Mouse (Mus musculus) intestine, postnatal 0 days (tissue): ENCODE data around the gene Tnpo2. TPM values are rescaled to one million over a fixed set of nuclear protein-coding genes. Genes with fewer than 3 reads are reported as not detected.

Source experiments
- ATAC-seq: fragments of 200-750 bp; cut with Nextera tagmentation; 2 replicates; pipeline ENCODE4 v1.8.0; 2017; ENCODE audit warnings: mild to moderate bottlenecking, moderate TSS enrichment, moderate library complexity
- H3K27ac ChIP-seq: fragments of 300-500 bp; sonication (generic); 2 replicates; pipeline ENCODE4 v1.5.1; 2014; ENCODE audit warnings: mild to moderate bottlenecking, low read depth, low read length, moderate library complexity
- H3K27me3 ChIP-seq: fragments of 300-500 bp; sonication (generic); replicated peaks from 2 replicates; pipeline ENCODE4 v1.6.1; 2014; ENCODE audit warnings: low read length, mixed read lengths; ENCODE audit not compliant: control insufficient read depth, insufficient read depth
- H3K36me3 ChIP-seq: fragments of 300-500 bp; sonication (generic); 2 replicates; pipeline ENCODE4 v1.6.1; 2014; ENCODE audit warnings: mild to moderate bottlenecking, moderate library complexity; ENCODE audit not compliant: control insufficient read depth, insufficient read depth
- H3K4me1 ChIP-seq: fragments of 300-500 bp; sonication (generic); replicated peaks from 2 replicates; pipeline ENCODE4 v1.6.1; 2014; ENCODE audit warnings: antibody characterized with exemption, low read length, mixed read lengths; ENCODE audit not compliant: control insufficient read depth, insufficient read depth
- H3K4me2 ChIP-seq: fragments of 300-500 bp; sonication (generic); replicated peaks from 2 replicates; pipeline ENCODE4 v1.6.1; 2014; ENCODE audit warnings: low read depth, mild to moderate bottlenecking, moderate library complexity
- H3K4me3 ChIP-seq: fragments of 300-500 bp; sonication (generic); 2 replicates; pipeline ENCODE4 v1.5.1; 2014; ENCODE audit warnings: low read depth, low read length
- H3K9ac ChIP-seq: fragments of 300-500 bp; sonication (generic); 2 replicates; pipeline ENCODE4 v1.6.1; 2014; ENCODE audit warnings: mild to moderate bottlenecking, low read depth, low read length
- H3K9me3 ChIP-seq: fragments of 300-500 bp; sonication (generic); 2 replicates; pipeline ENCODE4 v1.6.1; 2016; ENCODE audit warnings: mixed run types; ENCODE audit not compliant: control insufficient read depth
- CTCF ChIP-seq: sonication (generic); IDR thresholded peaks from 2 replicates; pipeline ENCODE4 v1.5.1; 2016; ENCODE audit warnings: low read depth, mild to moderate bottlenecking, control low read depth, antibody characterized with exemption, moderate library complexity
- WGBS: fragments of 180-500 bp; shearing (Covaris S2); extraction: QIAGEN DNeasy Blood & Tissue Kit; methylation state at CpG from one replicate; pipeline ENCODE4 v1.1.7; 2014; 5-methylcytosine and 5-hydroxymethylcytosine counted together
- microRNA-seq: library from miRNA; unstranded; fragments of <30 nt; microRNA quantifications from one replicate; pipeline ENCODE4, GENCODE M21; 2016
- polyA plus RNA-seq: library from polyadenylated mRNA; unstranded; fragments of >200 nt; fragmentation: Nextera tagmentation; extraction: Ambion mirVana; gene quantifications from 2 replicates; pipeline ENCODE4 v1.2.1, GENCODE M21; 2015

The Tnpo2 gene
- polyA plus RNA-seq, 1 experiment from 2014 or later = 9.8 TPM

GRCm38 (mm10) chr8:85096196-85096595 lies 59.5 kb downstream of the Tnpo2 start:
- ATAC-seq = no peak
- Histone ChIP-seq H3K36me3 (peaks cover 66% of the 10 kb centered on the region), H3K27me3 (no peaks in the 10 kb centered on the region), H3K9me3 (no peaks in the 10 kb centered on the region), H3K27ac (no peak overlapping the region), H3K4me1 (no peaks in the 10 kb centered on the region), H3K4me2 (no peak overlapping the region), H3K4me3 (no peak overlapping the region), H3K9ac (no peak overlapping the region)
- TF ChIP-seq CTCF = no peak
- 91% methylated on average over 16 of the region's 16 CpGs for WGBS

- TF ChIP-seq CTCF = no peak
- Histone ChIP-seq H3K9me3 (no peaks in the 10 kb centered on the region), H3K36me3 (peaks cover 60% of the 10 kb centered on the region), H3K9ac (no peak overlapping the region), H3K27me3 (no peaks in the 10 kb centered on the region), H3K4me3 (no peak overlapping the region), H3K4me1 (no peaks in the 10 kb centered on the region), H3K4me2 (no peak overlapping the region), H3K27ac (no peak overlapping the region)
- 84% methylated on average over 4 of the region's 4 CpGs for WGBS
- ATAC-seq = no peak
Observed at GRCm38 (mm10) chr8:85096850-85097249, 60.1 kb downstream of the Tnpo2 start.

GRCm38 (mm10) chr8:85100076-85100665 lies 63.5 kb downstream of the Tnpo2 start:
- Histone ChIP-seq H3K27me3 (no peaks in the 10 kb centered on the region), H3K4me3 (no peak overlapping the region), H3K9ac (no peak overlapping the region), H3K36me3 (peaks cover 29% of the 10 kb centered on the region), H3K4me1 (no peaks in the 10 kb centered on the region), H3K9me3 (no peaks in the 10 kb centered on the region), H3K4me2 (no peak overlapping the region), H3K27ac (no peak overlapping the region)
- no peak for ATAC-seq
- TF ChIP-seq CTCF = no peak
- 87% methylated on average over 4 of the region's 4 CpGs for WGBS

Small RNA genes lying within 50 kb of the gene (microRNA-seq; reads per million reads assigned to microRNA genes)
- not detected for gene Mir7070

Other genes with a start within 250 kb of the Tnpo2 start
- 11.2 and 12.0 TPM in 2 replicates for gene Nfix, start 236.6 kb upstream of the Tnpo2 start, polyA plus RNA-seq
- gene Dand5, start 214.1 kb upstream of the Tnpo2 start, polyA plus RNA-seq = 1.9 and 2.2 TPM in 2 replicates
- 36.3 and 37.6 TPM in 2 replicates for gene Gadd45gip1, start 205.4 kb upstream of the Tnpo2 start, polyA plus RNA-seq
- gene Rad23a, start 196.2 kb upstream of the Tnpo2 start, polyA plus RNA-seq = 67.8 and 74.2 TPM in 2 replicates
- 474 and 507 TPM in 2 replicates for gene Calr, start 190.0 kb upstream of the Tnpo2 start, polyA plus RNA-seq
- gene Farsa, start 179.9 kb upstream of the Tnpo2 start, polyA plus RNA-seq = 27.3 and 28.3 TPM in 2 replicates
- 27.1 and 32.7 TPM in 2 replicates for gene Syce2, start 164.8 kb upstream of the Tnpo2 start, polyA plus RNA-seq
- 15.3 and 15.5 TPM in 2 replicates for gene Gcdh, start 143.0 kb upstream of the Tnpo2 start, polyA plus RNA-seq
- 0.56 and 0.63 TPM in 2 replicates for gene Klf1, start 135.0 kb upstream of the Tnpo2 start, polyA plus RNA-seq
- gene Dnase2a, start 128.4 kb upstream of the Tnpo2 start, polyA plus RNA-seq = 8.9 and 11.0 TPM in 2 replicates
- 1.1 TPM in 2 replicates for gene Mast1, start 99.6 kb upstream of the Tnpo2 start, polyA plus RNA-seq
- gene Rtbdn, start 89.9 kb upstream of the Tnpo2 start, polyA plus RNA-seq = 0.12 TPM in 2 replicates
- gene Gm49661, start 67.5 kb upstream of the Tnpo2 start, polyA plus RNA-seq = 1.3 and 2.1 TPM in 2 replicates
- 313 and 319 TPM in 2 replicates for gene Prdx2, start 67.3 kb upstream of the Tnpo2 start, polyA plus RNA-seq
- 53.2 and 57.6 TPM in 2 replicates for gene Rnaseh2a, start 67.1 kb upstream of the Tnpo2 start, polyA plus RNA-seq
- gene Junb, start 58.2 kb upstream of the Tnpo2 start, polyA plus RNA-seq = 42.8 and 47.6 TPM in 2 replicates
- gene Hook2, start 46.3 kb upstream of the Tnpo2 start, polyA plus RNA-seq = 68.6 and 75.4 TPM in 2 replicates
- 0.66 TPM in 1 of 2 replicates, not detected in the other for gene Best2, start 22.4 kb upstream of the Tnpo2 start, polyA plus RNA-seq
- 98.4 and 105 TPM in 2 replicates for gene Asna1, start 11.6 kb upstream of the Tnpo2 start, polyA plus RNA-seq
- 121 and 122 TPM in 2 replicates for gene Trir, start 10.1 kb upstream of the Tnpo2 start, polyA plus RNA-seq
- gene Fbxw9, start 23.1 kb downstream of the Tnpo2 start, polyA plus RNA-seq = 22.1 and 25.8 TPM in 2 replicates
- 0.60 TPM in 1 of 2 replicates, not detected in the other for gene Gm5741, start 31.1 kb downstream of the Tnpo2 start, polyA plus RNA-seq
- gene Dhps, start 34.8 kb downstream of the Tnpo2 start, polyA plus RNA-seq = 46.6 and 54.9 TPM in 2 replicates
- gene Wdr83os, start 43.8 kb downstream of the Tnpo2 start, polyA plus RNA-seq = 93.1 and 93.6 TPM in 2 replicates
- gene Wdr83, start 44.4 kb downstream of the Tnpo2 start, polyA plus RNA-seq = 23.0 and 25.5 TPM in 2 replicates
- gene Man2b1, start 46.4 kb downstream of the Tnpo2 start, polyA plus RNA-seq = 80.9 and 87.5 TPM in 2 replicates
- 0.99 and 1.4 TPM in 2 replicates for gene Zfp791, start 86.2 kb downstream of the Tnpo2 start, polyA plus RNA-seq
- not detected in 2 replicates for gene Cks1brt, start 115.0 kb downstream of the Tnpo2 start, polyA plus RNA-seq
- gene Olfr371, start 189.1 kb downstream of the Tnpo2 start, polyA plus RNA-seq = not detected in 2 replicates